9 mouse cellular contexts compared by ENCODE assay signal in the genomic region with DNA sequence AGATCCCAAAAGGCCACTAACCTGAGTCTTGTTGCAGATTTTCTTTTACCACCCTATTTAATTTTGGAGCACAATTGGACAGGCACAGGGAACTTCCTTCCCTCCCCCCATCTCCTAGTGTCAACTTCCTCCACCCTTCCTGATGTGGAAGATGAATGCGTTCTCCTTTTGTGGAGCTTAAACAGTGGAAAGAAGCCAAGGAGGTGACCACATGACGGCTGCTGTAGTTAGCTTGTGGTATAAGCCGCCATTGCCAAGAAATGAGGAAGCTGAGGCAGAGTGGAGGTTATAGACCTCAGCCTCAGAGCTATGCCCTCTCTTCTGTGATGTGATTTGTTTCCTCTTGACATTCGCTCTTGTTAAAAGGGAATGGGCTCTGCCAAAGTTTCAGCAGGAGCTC. TPM values are rescaled to one million over a fixed set of nuclear protein-coding genes. Genes with fewer than 3 reads are reported as not detected.
DNase-seq lines count a peak whose midpoint lies in the region; ATAC-seq and TF ChIP-seq lines count a peak whose summit lies in the region.
"Had no signal": no experiment of that assay in that cellular context is flagged by ENCODE, and none has a peak within 500 bp of the region (broad histone marks: within the 10 kb centered on the region; RNA-seq: fewer than 3 reads in every experiment).

No protein-coding gene starts in this region.

- WGBS in heart, embryonic 12.5 days: 72% methylated on average over 4 of the region's 4 CpGs
- 86% methylated on average over 4 of the region's 4 CpGs for WGBS in hindbrain, embryonic 11.5 days
- 73% methylated on average over 4 of the region's 4 CpGs for WGBS in midbrain, postnatal 0 days

- peaks cover 23% of the 10 kb centered on the region for H3K4me1 ChIP-seq in heart, embryonic 12.5 days (replicated peaks)
- H3K4me1 ChIP-seq in bone marrow macrophage, adult 2 months (ENCODE audit: control insufficient read depth, insufficient read depth, low read length): peaks cover 24% of the 10 kb centered on the region
- no peaks in the 10 kb centered on the region for H3K4me1 ChIP-seq in hindbrain, embryonic 11.5 days (replicated peaks; ENCODE audit: control insufficient read depth, insufficient read depth, low read length)
- 0 out of 2 replicates have a peak, but pooled peaks cover 5% of the 10 kb centered on the region for H3K4me1 ChIP-seq in midbrain, postnatal 0 days (ENCODE audit: insufficient read depth, low read length)

- no peak for TF ChIP-seq CTCF in bone marrow macrophage, adult 2 months (IDR thresholded peaks at IDR 0.05; ENCODE audit: low read depth, low read length)
- no peak for TF ChIP-seq CTCF in midbrain, postnatal 0 days (IDR thresholded peaks at IDR 0.05)

- H3K4me3 ChIP-seq in heart, embryonic 12.5 days: no peak overlapping the region
- no peak overlapping the region for H3K4me3 ChIP-seq in bone marrow macrophage, adult 2 months (ENCODE audit: insufficient read depth, low read length)
- H3K4me3 ChIP-seq in hindbrain, embryonic 11.5 days (ENCODE audit: low read depth, low read length): no peak overlapping the region
- H3K4me3 ChIP-seq in midbrain, postnatal 0 days (ENCODE audit: low read depth, low read length): no peak overlapping the region
- H3K4me3 ChIP-seq: limb, embryonic 13.5 days had no signal

- H3K27me3 ChIP-seq in heart, embryonic 12.5 days (replicated peaks): no peaks in the 10 kb centered on the region
- no peaks in the 10 kb centered on the region for H3K27me3 ChIP-seq in hindbrain, embryonic 11.5 days (ENCODE audit: control insufficient read depth, insufficient read depth, low read length)
- no peaks in the 10 kb centered on the region for H3K27me3 ChIP-seq in midbrain, postnatal 0 days (ENCODE audit: insufficient read depth, low read length)
- H3K27me3 ChIP-seq: limb, embryonic 13.5 days had no signal

- no peak overlapping the region for H3K27ac ChIP-seq in heart, embryonic 12.5 days (ENCODE audit: poor library complexity, severe bottlenecking)
- peak overlapping the region; percentile 94 for H3K27ac ChIP-seq in bone marrow macrophage, adult 2 months (ENCODE audit: insufficient read depth, low read depth, low read length)
- H3K27ac ChIP-seq in hindbrain, embryonic 11.5 days (ENCODE audit: low read depth, low read length): no peak overlapping the region
- H3K27ac ChIP-seq in midbrain, postnatal 0 days (ENCODE audit: low read depth, low read length): no peak overlapping the region
- H3K27ac ChIP-seq: limb, embryonic 13.5 days had no signal

- no peak overlapping the region for H3K9ac ChIP-seq in heart, embryonic 12.5 days
- H3K9ac ChIP-seq in hindbrain, embryonic 11.5 days (ENCODE audit: low read depth, low read length): no peak overlapping the region
- H3K9ac ChIP-seq in midbrain, postnatal 0 days (replicated peaks; ENCODE audit: low read length, poor library complexity, severe bottlenecking): no peak overlapping the region
- H3K9ac ChIP-seq: limb, embryonic 13.5 days had no signal

- no peak overlapping the region for H3K4me2 ChIP-seq in heart, embryonic 12.5 days
- H3K4me2 ChIP-seq in hindbrain, embryonic 11.5 days (replicated peaks; ENCODE audit: low read depth, low read length): no peak overlapping the region
- no peak overlapping the region for H3K4me2 ChIP-seq in midbrain, postnatal 0 days (ENCODE audit: low read depth, low read length, poor library complexity, severe bottlenecking)
- H3K4me2 ChIP-seq: limb, embryonic 13.5 days had no signal

- DNase-seq in heart, adult 8-10 months (ENCODE audit: low spot score): peak; percentile 82
- DNase-seq in kidney, adult 8-10 months: peak; percentile 46 to 56
- peak; percentile 49 to 64 for DNase-seq in lung, postnatal 4 days
- no peak for DNase-seq in hindbrain, embryonic 11.5 days (ENCODE audit: low spot score)
- DNase-seq in midbrain, postnatal 0 days (ENCODE audit: low spot score): no peak

- ATAC-seq in heart, embryonic 12.5 days (ENCODE audit: insufficient number of reproducible peaks, low FRiP score): no peak
- ATAC-seq in cerebellum, adult (ENCODE audit: insufficient number of reproducible peaks, low FRiP score, low TSS enrichment): no peak
- ATAC-seq in hindbrain, embryonic 11.5 days (ENCODE audit: low FRiP score): no peak
- ATAC-seq in midbrain, postnatal 0 days (ENCODE audit: low FRiP score): no peak

- no peaks in the 10 kb centered on the region for H3K9me3 ChIP-seq in heart, embryonic 12.5 days (replicated peaks)
- H3K9me3 ChIP-seq in hindbrain, embryonic 11.5 days (ENCODE audit: control insufficient read depth, low read length): no peaks in the 10 kb centered on the region
- H3K9me3 ChIP-seq in midbrain, postnatal 0 days (ENCODE audit: low read length): no peaks in the 10 kb centered on the region
- H3K9me3 ChIP-seq: limb, embryonic 13.5 days had no signal

- no peak for TF ChIP-seq POLR2A in bone marrow macrophage, adult 2 months (IDR thresholded peaks at IDR 0.05; ENCODE audit: borderline replicate concordance, low read depth, low read length)

- peaks cover 28% of the 10 kb centered on the region for H3K36me3 ChIP-seq in heart, embryonic 12.5 days
- no peaks in the 10 kb centered on the region for H3K36me3 ChIP-seq in hindbrain, embryonic 11.5 days (ENCODE audit: control insufficient read depth, insufficient read depth, low read length)
- H3K36me3 ChIP-seq in midbrain, postnatal 0 days (ENCODE audit: insufficient read depth, low read length): peaks cover 4% of the 10 kb centered on the region; the same call in 1 of the 2 replicates

RNA-seq across cellular contexts. Expression of a gene that starts 3.0 kb away (rescaled TPM):
- 1 to 10 TPM; 6.1 to 8.5 (median 6.5) TPM for total RNA-seq in heart, adult 8-10 months (2022)
- polyA plus RNA-seq in heart, embryonic 12.5 days (2016; fragmentation: Nextera tagmentation; extraction: Ambion mirVana): 3.2 and 4.0 TPM in 2 replicates
- polyA plus RNA-seq in bone marrow macrophage, adult 2 months (2012; ENCODE audit: insufficient read depth, insufficient read length, missing spikeins): 71.4 and 75.3 TPM in 2 replicates
- 3.5 and 6.4 TPM in 2 replicates for polyA plus RNA-seq in hindbrain, embryonic 11.5 days (2014; fragmentation: Nextera tagmentation; extraction: Ambion mirVana)
- 10.6 and 11.4 TPM in 2 replicates for total RNA-seq in midbrain, postnatal 0 days (2014; rRNA removed)
- 1.6 and 2.4 TPM in 2 replicates for polyA plus RNA-seq in midbrain, postnatal 0 days (2015; fragmentation: Nextera tagmentation; extraction: Ambion mirVana)

RNA-seq across cellular contexts. Expression of a gene that starts 22.6 kb away (rescaled TPM):
- 10 to 100 TPM; 14.3 to 21.5 (median 17.8) TPM for total RNA-seq in heart, adult 8-10 months (2022)
- polyA plus RNA-seq in heart, embryonic 12.5 days (2016; fragmentation: Nextera tagmentation; extraction: Ambion mirVana): 18.7 and 20.5 TPM in 2 replicates
- 17.5 and 18.3 TPM in 2 replicates for polyA plus RNA-seq in bone marrow macrophage, adult 2 months (2012; ENCODE audit: insufficient read depth, insufficient read length, missing spikeins)
- 34.0 and 39.3 TPM in 2 replicates for polyA plus RNA-seq in hindbrain, embryonic 11.5 days (2014; fragmentation: Nextera tagmentation; extraction: Ambion mirVana)
- 30.3 and 44.9 TPM in 2 replicates for total RNA-seq in midbrain, postnatal 0 days (2014; rRNA removed)
- polyA plus RNA-seq in midbrain, postnatal 0 days (2015; fragmentation: Nextera tagmentation; extraction: Ambion mirVana): 22.4 and 22.7 TPM in 2 replicates

RNA-seq across cellular contexts. Expression of a gene that starts 22.8 kb away (rescaled TPM):
- 10 to 100 TPM in 3 of 4 experiments, 1 to 10 TPM in 1; 10.0 to 12.1 (median 11.4) TPM for total RNA-seq in heart, adult 8-10 months (2022)
- 23.9 and 24.9 TPM in 2 replicates for polyA plus RNA-seq in heart, embryonic 12.5 days (2016; fragmentation: Nextera tagmentation; extraction: Ambion mirVana)
- 9.5 and 10.3 TPM in 2 replicates for polyA plus RNA-seq in bone marrow macrophage, adult 2 months (2012; ENCODE audit: insufficient read depth, insufficient read length, missing spikeins)
- 36.0 and 40.6 TPM in 2 replicates for polyA plus RNA-seq in hindbrain, embryonic 11.5 days (2014; fragmentation: Nextera tagmentation; extraction: Ambion mirVana)
- 24.8 and 34.7 TPM in 2 replicates for total RNA-seq in midbrain, postnatal 0 days (2014; rRNA removed)
- polyA plus RNA-seq in midbrain, postnatal 0 days (2015; fragmentation: Nextera tagmentation; extraction: Ambion mirVana): 29.3 and 32.2 TPM in 2 replicates

Comparison
In these comparisons a context has a peak if more than half of its experiments do, and no peak if none do; other contexts are left out.
1. DNase-seq: peak in heart, adult 8-10 months (single experiment), kidney, adult 8-10 months (2 of 2) and lung, postnatal 4 days (2 of 2); none in hindbrain, embryonic 11.5 days (single experiment) and midbrain, postnatal 0 days (single experiment).